Mouse (Mus musculus): ENCODE results near the gene Gm21244.
"Not testable (repeated sequence)": the region's sequence is repeated elsewhere in the genome, so short reads cannot be mapped to it uniquely, and the experiment has no call there.

Gene Gm21244

GRCm38 (mm10) chrY:7169193-7169592 lies at the start of gene Gm21244:
Gm21244 (minus strand) TSS chrY:7169293.
- not testable (repeated sequence) for DNase-seq (ENCODE audit: low spot score)
